8 mouse cellular contexts compared by ENCODE assay signal in the genomic region with DNA sequence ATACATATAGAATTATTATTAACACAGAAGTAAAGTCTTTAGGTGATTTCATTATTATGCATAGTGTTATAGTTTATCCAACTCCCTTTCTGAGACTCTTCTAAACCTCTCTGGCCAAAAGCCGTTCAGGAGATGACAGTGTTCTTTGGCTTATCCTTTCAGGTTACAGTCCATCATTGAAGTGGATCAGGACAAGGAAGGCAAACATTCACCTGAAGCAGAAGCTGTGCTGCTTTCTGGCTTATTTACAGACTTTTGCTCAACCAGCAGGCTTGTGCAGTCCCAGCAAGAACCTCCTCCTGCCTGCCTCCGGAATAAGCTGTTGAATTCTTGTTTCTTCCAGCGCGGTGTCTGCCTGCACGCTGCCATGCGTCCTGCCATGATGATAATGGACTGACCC. TPM values are rescaled to one million over a fixed set of nuclear protein-coding genes. Genes with fewer than 3 reads are reported as not detected.
DNase-seq lines count a peak whose midpoint lies in the region; ATAC-seq and TF ChIP-seq lines count a peak whose summit lies in the region.

TSS of gene Tpst1 (plus strand) at position 301 of the 400 bp plus-strand sequence.

- H3K4me2 ChIP-seq in forebrain, embryonic 14.5 days (ENCODE audit: low read length), result no peak within 1 kb of the TSS
- H3K4me2 ChIP-seq in neural tube, embryonic 12.5 days (replicated peaks), result no peak within 1 kb of the TSS

- DNase-seq in gastrocnemius, postnatal 14 days, result no peak
- DNase-seq in gastrocnemius, adult 8-10 months (ENCODE audit: low spot score in 2 of 2), result no peak
- DNase-seq in forebrain, embryonic 14.5 days (ENCODE audit: low spot score), result no peak
- no peak for DNase-seq in left cerebral cortex, adult 8-10 months (ENCODE audit: low spot score in 2 of 2)
- no peak for DNase-seq in right cerebral cortex, postnatal 4 days
- DNase-seq in right cerebral cortex, adult 18-20 months, result no peak

- H3K27ac ChIP-seq in ES-Bruce4 (ENCODE audit: insufficient read depth, low read length), result no peak within 1 kb of the TSS
- no peak within 1 kb of the TSS for H3K27ac ChIP-seq in forebrain, embryonic 14.5 days (ENCODE audit: low read depth, low read length)
- H3K27ac ChIP-seq in neural tube, embryonic 12.5 days, result no peak within 1 kb of the TSS

- no peak for TF ChIP-seq POLR2A in ES-Bruce4 (IDR thresholded peaks at IDR 0.05; ENCODE audit: insufficient read depth, low read length)

- WGBS in forebrain, embryonic 14.5 days, result 89% methylated on average over 6 of the region's 6 CpGs
- 94% methylated on average over 6 of the region's 6 CpGs for WGBS in neural tube, embryonic 12.5 days

- H3K9ac ChIP-seq in ES-Bruce4 (ENCODE audit: low read depth, poor library complexity, severe bottlenecking), result no peak within 1 kb of the TSS
- H3K9ac ChIP-seq in forebrain, embryonic 14.5 days (ENCODE audit: low read length), result no peak within 1 kb of the TSS
- no peak within 1 kb of the TSS for H3K9ac ChIP-seq in neural tube, embryonic 12.5 days

- H3K27me3 ChIP-seq in ES-Bruce4 (ENCODE audit: control insufficient read depth, insufficient read depth, low read length, poor library complexity, severe bottlenecking), result no peaks in the 10 kb centered on the region
- H3K27me3 ChIP-seq in forebrain, embryonic 14.5 days (replicated peaks; ENCODE audit: control insufficient read depth, insufficient read depth, low read length), result no peaks in the 10 kb centered on the region
- H3K27me3 ChIP-seq in neural tube, embryonic 12.5 days (replicated peaks), result no peaks in the 10 kb centered on the region

- no peaks in the 10 kb centered on the region for H3K36me3 ChIP-seq in ES-Bruce4 (ENCODE audit: control insufficient read depth, insufficient read depth, low read length, poor library complexity, severe bottlenecking)
- no peaks in the 10 kb centered on the region for H3K36me3 ChIP-seq in forebrain, embryonic 14.5 days (ENCODE audit: control insufficient read depth, insufficient read depth, low read length)
- H3K36me3 ChIP-seq in neural tube, embryonic 12.5 days, result no peaks in the 10 kb centered on the region

- TF ChIP-seq CTCF in ES-Bruce4 (IDR thresholded peaks at IDR 0.05; ENCODE audit: low read depth, low read length), result no peak

- no peak within 1 kb of the TSS for H3K4me3 ChIP-seq in ES-Bruce4 (ENCODE audit: low read depth, low read length)
- H3K4me3 ChIP-seq in forebrain, embryonic 14.5 days (ENCODE audit: low read depth, low read length), result no peak within 1 kb of the TSS
- H3K4me3 ChIP-seq in neural tube, embryonic 12.5 days, result no peak within 1 kb of the TSS

- peaks cover 2% of the 10 kb centered on the region for H3K4me1 ChIP-seq in ES-Bruce4 (ENCODE audit: control insufficient read depth, insufficient read depth, low read length)
- no peaks in the 10 kb centered on the region for H3K4me1 ChIP-seq in forebrain, embryonic 14.5 days (ENCODE audit: control insufficient read depth, insufficient read depth, low read length)
- H3K4me1 ChIP-seq in neural tube, embryonic 12.5 days, result no peaks in the 10 kb centered on the region

- no peak for ATAC-seq in forebrain, embryonic 14.5 days
- ATAC-seq in neural tube, embryonic 12.5 days (ENCODE audit: low FRiP score, low read depth), result no peak

- no peaks in the 10 kb centered on the region for H3K9me3 ChIP-seq in ES-Bruce4 (replicated peaks; ENCODE audit: control insufficient read depth, insufficient read depth, low read length, poor library complexity, severe bottlenecking)
- H3K9me3 ChIP-seq in forebrain, embryonic 14.5 days (replicated peaks; ENCODE audit: control insufficient read depth, low read length), result no peaks in the 10 kb centered on the region
- H3K9me3 ChIP-seq in neural tube, embryonic 12.5 days, result no peaks in the 10 kb centered on the region

- TF ChIP-seq EP300 in ES-Bruce4 (IDR thresholded peaks at IDR 0.05; ENCODE audit: insufficient read depth, low read depth, low read length), result no peak

- intact Hi-C loops in gastrocnemius, postnatal 14 days (cut with DNase I; ENCODE audit: low total_unique reads), result no loop called here

RNA-seq across cellular contexts. Expression of gene Tpst1, which starts in this region (rescaled TPM):
- 10 to 100 TPM; 15.6 to 22.6 TPM for total RNA-seq in gastrocnemius, postnatal 14 days (2021)
- 1 to 10 TPM; 3.7 to 4.5 (median 4.0) TPM for total RNA-seq in gastrocnemius, adult 8-10 months (2022)
- 35.6 and 44.8 TPM in 2 replicates for polyA plus RNA-seq in ES-Bruce4 (2011; ENCODE audit: insufficient read depth, insufficient read length, low read depth, missing spikeins)
- polyA plus RNA-seq in forebrain, embryonic 14.5 days (2014; fragmentation: Nextera tagmentation; extraction: Ambion mirVana), result 57.1 and 61.4 TPM in 2 replicates
- 10 to 100 TPM; 34.4 to 39.4 (median 36.7) TPM for total RNA-seq in left cerebral cortex, adult 8-10 months (2022)
- polyA plus RNA-seq in neural tube, embryonic 12.5 days (2016; fragmentation: Nextera tagmentation; extraction: Ambion mirVana), result 56.4 and 58.4 TPM in 2 replicates
